Mouse (Mus musculus) embryonic fibroblast, embryonic 13.5 days (primary cell): ENCODE data around the gene Abi1.
"Not testable (repeated sequence)": the region's sequence is repeated elsewhere in the genome, so short reads cannot be mapped to it uniquely, and the experiment has no call there.

Source experiments
- CTCF ChIP-seq: IDR thresholded peaks from 2 replicates; pipeline ENCODE4 v1.5.1; 2011; ENCODE audit warnings: mild to moderate bottlenecking, control low read depth, low read length, moderate library complexity, borderline replicate concordance; ENCODE audit not compliant: insufficient read depth
- POLR2A ChIP-seq: IDR thresholded peaks from 2 replicates; pipeline ENCODE4 v1.6.1; 2011; ENCODE audit warnings: low read depth, mild to moderate bottlenecking, control low read depth, low read length, moderate library complexity

- not testable (repeated sequence) for TF ChIP-seq POLR2A, CTCF
These were observed 649 bp upstream of the Abi1 start for GRCm38 (mm10) chr2:23040690-23041089.
